Mouse (Mus musculus) intestine, embryonic 14.5 days (tissue): ENCODE data around the gene Ncapg2. TPM values are rescaled to one million over a fixed set of nuclear protein-coding genes. Genes with fewer than 3 reads are reported as not detected.

Experiments used
- ATAC-seq: fragments of 200-750 bp; cut with Nextera tagmentation; replicated peaks from 2 replicates; pipeline ENCODE4 v1.8.0; 2017; ENCODE audit warnings: low read depth, moderate number of reproducible peaks, moderate TSS enrichment, moderate library complexity; ENCODE audit not compliant: low FRiP score, low TSS enrichment
- DNase-seq: peaks from one replicate; pipeline ENCODE4 v3.0.0-alpha.2; 2018; ENCODE audit warnings: low spot score
- H3K27ac ChIP-seq: fragments of 300-500 bp; sonication (generic); 2 replicates; pipeline ENCODE4 v1.5.1; 2014; ENCODE audit warnings: low read depth, mild to moderate bottlenecking, control low read depth
- H3K27me3 ChIP-seq: fragments of 300-500 bp; sonication (generic); replicated peaks from 2 replicates; pipeline ENCODE4 v1.6.1; 2014; ENCODE audit warnings: low read length, control low read depth; ENCODE audit not compliant: control insufficient read depth, insufficient read depth
- H3K36me3 ChIP-seq: fragments of 300-500 bp; sonication (generic); 2 replicates; pipeline ENCODE4 v1.6.1; 2014; ENCODE audit warnings: low read length, control low read depth; ENCODE audit not compliant: control insufficient read depth, insufficient read depth
- H3K4me1 ChIP-seq: fragments of 300-500 bp; sonication (generic); replicated peaks from 2 replicates; pipeline ENCODE4 v1.6.1; 2014; ENCODE audit warnings: low read length, control low read depth, mixed read lengths; ENCODE audit not compliant: control insufficient read depth, insufficient read depth
- H3K4me2 ChIP-seq: fragments of 300-500 bp; sonication (generic); 2 replicates; pipeline ENCODE4 v1.6.1; 2014; ENCODE audit warnings: low read length
- H3K4me3 ChIP-seq: fragments of 300-500 bp; sonication (generic); 2 replicates; pipeline ENCODE4 v1.5.1; 2014; ENCODE audit warnings: low read depth, low read length, control low read depth, mixed read lengths
- H3K9ac ChIP-seq: fragments of 300-500 bp; sonication (generic); 2 replicates; pipeline ENCODE4 v1.6.1; 2014; ENCODE audit warnings: mild to moderate bottlenecking, low read length
- H3K9me3 ChIP-seq: fragments of 300-500 bp; sonication (generic); 2 replicates; pipeline ENCODE4 v1.6.1; 2016; ENCODE audit warnings: low read length, control low read depth; ENCODE audit not compliant: control insufficient read depth
- WGBS: fragments of 180-500 bp; shearing (Covaris S2); extraction: QIAGEN DNeasy Blood & Tissue Kit; methylation state at CpG from one replicate; pipeline ENCODE4 v1.1.7; 2014; 5-methylcytosine and 5-hydroxymethylcytosine counted together
- polyA plus RNA-seq: library from polyadenylated mRNA; unstranded; fragments of >200 nt; fragmentation: Nextera tagmentation; extraction: Ambion mirVana; gene quantifications from 2 replicates; pipeline ENCODE4 v1.2.1, GENCODE M21; 2014

The Ncapg2 gene
- polyA plus RNA-seq, result 42.4 and 43.7 TPM in 2 replicates

GRCm38 (mm10) chr12:116405045-116405835 lies at the start of gene Ncapg2:
Gene Ncapg2, plus strand, starts transcription at chr12:116405402.
- ATAC-seq, result peak; percentile 99
- Histone ChIP-seq H3K9ac (peak within 1 kb of the TSS; percentile 90), H3K4me2 (peak within 1 kb of the TSS; percentile 66), H3K36me3 (peaks cover 37% of the 10 kb centered on the region), H3K27me3 (no peaks in the 10 kb centered on the region), H3K4me3 (peak within 1 kb of the TSS; percentile 76), H3K4me1 (peaks cover 4% of the 10 kb centered on the region; the same call in 1 of the 2 replicates), H3K27ac (peak within 1 kb of the TSS; percentile 45; the same call in 1 of the 2 replicates), H3K9me3 (peaks cover 25% of the 10 kb centered on the region)
- peak; percentile 99 for DNase-seq
- under 1% methylated on average over 72 of the region's 72 CpGs for WGBS

- Histone ChIP-seq H3K27ac (no peak overlapping the region), H3K4me1 (no peaks in the 10 kb centered on the region), H3K9me3 (no peaks in the 10 kb centered on the region), H3K27me3 (no peaks in the 10 kb centered on the region), H3K4me2 (no peak overlapping the region), H3K4me3 (no peak overlapping the region), H3K36me3 (peaks cover 52% of the 10 kb centered on the region), H3K9ac (no peak overlapping the region)
- DNase-seq (no peak), ATAC-seq (no peak)
Observed at GRCm38 (mm10) chr12:116362091-116362490, 43.1 kb upstream of the Ncapg2 start.

GRCm38 (mm10) chr12:116366900-116367299 lies 38.3 kb upstream of the Ncapg2 start:
- WGBS, result 90% methylated on average over 3 of the region's 3 CpGs

GRCm38 (mm10) chr12:116367346-116367745 lies 37.9 kb upstream of the Ncapg2 start:
- ATAC-seq (no peak), DNase-seq (no peak)
- no peak overlapping the region for H3K27ac ChIP-seq
- H3K4me1 ChIP-seq, result no peaks in the 10 kb centered on the region
- no peak overlapping the region for H3K4me3 ChIP-seq
- H3K9ac ChIP-seq, result no peak overlapping the region
- peaks cover 72% of the 10 kb centered on the region for H3K36me3 ChIP-seq
- WGBS, result 95% methylated on average over 2 of the region's 2 CpGs
- H3K9me3 ChIP-seq, result no peaks in the 10 kb centered on the region
- H3K27me3 ChIP-seq, result no peaks in the 10 kb centered on the region
- no peak overlapping the region for H3K4me2 ChIP-seq

More at GRCm38 (mm10) chr12:116366900-116367299, 38.3 kb upstream of the Ncapg2 start:
- Histone ChIP-seq H3K36me3 (peaks cover 72% of the 10 kb centered on the region), H3K4me2 (no peak overlapping the region), H3K4me1 (no peaks in the 10 kb centered on the region), H3K27ac (no peak overlapping the region), H3K9ac (no peak overlapping the region), H3K9me3 (no peaks in the 10 kb centered on the region), H3K27me3 (no peaks in the 10 kb centered on the region), H3K4me3 (no peak overlapping the region)
- ATAC-seq, result no peak
- DNase-seq, result no peak

GRCm38 (mm10) chr12:116368857-116369256 lies 36.3 kb upstream of the Ncapg2 start:
- peaks cover 65% of the 10 kb centered on the region for H3K36me3 ChIP-seq

GRCm38 (mm10) chr12:116383101-116383500 lies 22.1 kb upstream of the Ncapg2 start:
- Histone ChIP-seq H3K9ac (no peak overlapping the region), H3K27ac (no peak overlapping the region), H3K9me3 (no peaks in the 10 kb centered on the region), H3K36me3 (peaks cover 11% of the 10 kb centered on the region; the same call in 1 of the 2 replicates), H3K27me3 (no peaks in the 10 kb centered on the region), H3K4me1 (no peaks in the 10 kb centered on the region), H3K4me3 (no peak overlapping the region), H3K4me2 (no peak overlapping the region)
- no peak for ATAC-seq
- WGBS, result 70% methylated on average over 2 of the region's 2 CpGs
- DNase-seq, result no peak

More at GRCm38 (mm10) chr12:116368857-116369256, 36.3 kb upstream of the Ncapg2 start:
- no peak for DNase-seq
- H3K9ac ChIP-seq, result no peak overlapping the region
- 78% methylated on average over 2 of the region's 2 CpGs for WGBS
- ATAC-seq, result no peak
- H3K4me2 ChIP-seq, result no peak overlapping the region
- no peak overlapping the region for H3K4me3 ChIP-seq
- H3K9me3 ChIP-seq, result no peaks in the 10 kb centered on the region
- H3K27ac ChIP-seq, result no peak overlapping the region
- no peaks in the 10 kb centered on the region for H3K27me3 ChIP-seq
- H3K4me1 ChIP-seq, result no peaks in the 10 kb centered on the region

GRCm38 (mm10) chr12:116383995-116384394 lies 21.2 kb upstream of the Ncapg2 start:
- no peak for ATAC-seq
- H3K27ac ChIP-seq, result no peak overlapping the region
- H3K4me2 ChIP-seq, result no peak overlapping the region
- no peak overlapping the region for H3K4me3 ChIP-seq
- no peaks in the 10 kb centered on the region for H3K9me3 ChIP-seq
- no peak for DNase-seq
- no peak overlapping the region for H3K9ac ChIP-seq
- no peaks in the 10 kb centered on the region for H3K27me3 ChIP-seq
- peaks cover 11% of the 10 kb centered on the region; the same call in 1 of the 2 replicates for H3K36me3 ChIP-seq
- no peaks in the 10 kb centered on the region for H3K4me1 ChIP-seq

- no peak overlapping the region for H3K4me3 ChIP-seq
- no peak overlapping the region for H3K9ac ChIP-seq
- no peak overlapping the region for H3K27ac ChIP-seq
- WGBS, result 83% methylated on average over 1 of the region's 1 CpGs
- DNase-seq (no peak), ATAC-seq (no peak)
- no peaks in the 10 kb centered on the region for H3K4me1 ChIP-seq
- H3K4me2 ChIP-seq, result no peak overlapping the region
- H3K9me3 ChIP-seq, result no peaks in the 10 kb centered on the region
- no peaks in the 10 kb centered on the region for H3K36me3 ChIP-seq
- H3K27me3 ChIP-seq, result no peaks in the 10 kb centered on the region
Observed at GRCm38 (mm10) chr12:116386802-116387201, 18.4 kb upstream of the Ncapg2 start.

- Histone ChIP-seq H3K4me3 (no peak overlapping the region), H3K27ac (no peak overlapping the region), H3K4me1 (no peaks in the 10 kb centered on the region), H3K36me3 (no peaks in the 10 kb centered on the region), H3K27me3 (no peaks in the 10 kb centered on the region), H3K9ac (no peak overlapping the region), H3K4me2 (no peak overlapping the region), H3K9me3 (no peaks in the 10 kb centered on the region)
- ATAC-seq, result no peak
- no peak for DNase-seq
- 39% methylated on average over 1 of the region's 1 CpGs for WGBS
Observed at GRCm38 (mm10) chr12:116389868-116390267, 15.3 kb upstream of the Ncapg2 start.
